Mouse (Mus musculus) frontal cortex, adult (tissue): ENCODE results near the gene Jam2.

ENCODE experiments used
- ATAC-seq: cut with Nextera tagmentation; 2 replicates; pipeline ENCODE4 v1.9.2; 2017; ENCODE audit warnings: mild to moderate bottlenecking, moderate library complexity, mixed read lengths; ENCODE audit not compliant: low TSS enrichment

The Jam2 gene

DNA sequence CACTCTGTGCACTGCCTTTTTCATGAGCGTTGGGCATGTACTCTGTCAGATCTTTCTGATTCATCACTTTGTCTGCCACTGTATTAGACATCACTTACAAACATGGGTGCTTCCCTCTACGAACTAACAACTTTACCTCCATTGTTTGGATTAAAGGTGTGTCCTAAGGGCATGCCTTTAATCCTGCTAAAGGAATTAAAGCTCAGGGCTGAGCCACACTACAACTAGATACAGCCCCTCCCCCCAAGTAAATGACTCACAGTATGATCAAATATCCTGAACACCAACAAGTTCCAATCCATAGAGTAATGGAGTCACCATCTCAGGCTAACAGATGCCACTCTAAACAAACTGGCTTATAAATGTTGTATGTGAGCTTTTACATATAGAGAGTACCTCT lies 64.7 kb downstream of the Jam2 start:
- ATAC-seq = no peak

DNA sequence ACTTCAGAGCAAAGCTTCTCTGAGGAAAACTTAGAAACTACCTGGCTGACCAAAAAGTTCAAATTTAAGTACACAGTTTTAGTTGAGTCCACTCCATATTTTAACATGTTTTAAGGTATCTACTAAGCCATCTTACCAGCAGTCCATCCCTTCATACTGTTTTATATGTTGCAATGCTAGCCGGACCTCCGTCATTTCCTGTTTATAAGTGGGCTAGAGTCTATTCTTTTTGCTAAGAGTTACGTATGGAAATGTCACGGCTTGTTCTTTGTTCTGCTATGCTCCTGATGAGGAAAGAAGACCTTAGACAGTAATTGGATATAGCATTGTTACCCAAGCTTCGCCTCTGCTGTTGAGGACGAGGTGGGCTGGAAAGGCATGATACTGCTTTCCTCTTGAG lies 79.6 kb downstream of the Jam2 start:
- ATAC-seq = no peak

DNA sequence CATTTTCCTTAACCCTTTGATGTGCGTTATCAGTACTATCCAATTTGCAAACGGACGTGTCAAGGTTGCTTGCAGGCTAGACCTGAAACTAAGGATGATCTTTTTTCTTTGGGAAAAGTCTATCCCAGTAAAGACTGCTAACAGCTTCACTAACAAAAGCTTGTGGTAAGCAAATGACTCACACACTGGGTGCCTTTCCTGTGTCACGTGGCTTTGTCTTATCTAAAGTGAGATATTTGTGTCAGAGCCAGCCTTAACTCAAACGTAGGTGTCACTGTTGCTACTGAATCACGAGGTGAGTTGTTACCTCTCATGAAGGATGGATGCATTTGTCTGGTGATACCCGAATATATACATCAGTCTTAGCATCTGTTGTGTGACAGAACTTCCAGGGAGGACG lies 90.7 kb downstream of the Jam2 start:
- peak; percentile 38 for ATAC-seq

DNA sequence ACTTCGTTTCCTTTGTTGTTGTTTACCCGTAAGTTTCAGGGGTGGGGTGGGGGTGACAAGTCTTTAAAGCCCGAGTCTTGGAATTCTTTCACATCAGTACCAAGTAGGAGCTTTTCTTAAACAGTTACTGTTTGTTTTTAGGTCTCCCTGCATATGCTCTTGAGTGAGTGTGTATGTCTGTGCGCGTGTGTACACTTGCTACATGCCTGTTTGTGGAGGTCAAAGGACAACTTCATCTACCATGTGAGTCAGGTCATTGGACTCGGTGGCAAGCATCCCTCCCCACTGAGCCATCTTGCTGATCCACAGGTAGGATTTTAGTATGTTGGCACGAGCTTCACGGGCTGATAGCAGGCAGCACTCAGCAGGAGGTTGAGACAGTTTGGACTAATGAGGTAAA lies 99.9 kb downstream of the Jam2 start:
- no peak for ATAC-seq

DNA sequence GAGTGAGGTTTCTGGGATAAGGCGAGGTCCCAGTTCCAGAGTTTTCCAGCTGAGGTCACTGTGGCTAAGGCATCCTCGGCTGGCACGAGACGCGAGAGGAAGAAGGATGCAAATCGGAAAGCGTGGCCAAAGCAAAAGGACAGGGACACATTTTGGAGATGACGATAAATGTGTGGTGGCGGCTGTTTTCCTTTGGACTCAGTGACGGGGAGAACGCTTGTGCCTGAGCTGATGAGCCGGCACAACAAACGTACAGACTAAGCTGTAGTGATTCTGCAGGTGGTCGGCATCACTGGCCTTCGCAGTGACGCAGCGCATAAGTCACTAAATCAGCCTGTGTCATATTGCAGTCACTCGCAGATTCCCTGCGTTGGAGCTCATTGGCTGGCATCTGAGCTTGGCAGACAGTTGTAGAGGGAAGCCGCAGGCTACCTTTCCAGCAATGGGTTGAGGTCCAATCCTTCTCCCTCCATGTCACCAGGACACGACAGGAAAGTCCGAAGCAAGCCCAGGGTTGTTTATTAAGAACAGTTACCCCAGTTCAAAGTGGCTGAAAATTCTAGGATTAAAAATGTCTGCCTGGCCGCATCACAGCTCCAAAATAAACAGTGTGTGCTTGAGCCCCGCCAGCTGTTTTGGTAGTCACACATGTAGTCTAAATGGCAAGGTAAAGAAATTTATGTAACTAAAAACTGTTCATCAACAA lies 101.2 kb downstream of the Jam2 start:
- peak; percentile 77 for ATAC-seq
